Mouse (Mus musculus) MEL (cell line): ENCODE results near the gene Tm4sf1. TPM values are rescaled to one million over a fixed set of nuclear protein-coding genes. Genes with fewer than 3 reads are reported as not detected.

Experiments
- DNase-seq: peaks from one replicate; pipeline ENCODE4 v3.0.0; 2011; ENCODE audit warnings: low read depth, low spot score
- H3K27ac ChIP-seq: 2 replicates; pipeline ENCODE4 v1.5.1; 2012; ENCODE audit warnings: low read depth, mild to moderate bottlenecking, control low read depth, low read length, moderate library complexity; ENCODE audit not compliant: control insufficient read depth
- H3K27me3 ChIP-seq, 2 experiments: fragments of 150-350 bp in 1 of 2; sonication (generic) in 1 of 2; 2 replicates each; pipeline ENCODE4 v1.6.1; 2012; ENCODE audit warnings: low read length in 2 of 2, mild to moderate bottlenecking in 2 of 2, improper control_type of control experiment in 1 of 2, moderate library complexity in 1 of 2; ENCODE audit not compliant: insufficient read depth in 2 of 2, control insufficient read depth in 1 of 2
- H3K36me3 ChIP-seq, 2 experiments: 2 replicates each; pipeline ENCODE4 v1.6.1; 2012 to 2014; ENCODE audit warnings: low read length in 2 of 2, improper control_type of control experiment in 1 of 2, inconsistent platforms in 1 of 2, mild to moderate bottlenecking in 1 of 2; ENCODE audit not compliant: insufficient read depth in 2 of 2, control insufficient read depth in 1 of 2
- H3K4me1 ChIP-seq, 2 experiments: fragments of 150-350 bp in 1 of 2; sonication (generic) in 1 of 2; 2 replicates each; pipeline ENCODE4 v1.6.1; 2012; ENCODE audit warnings: low read length in 2 of 2, improper control_type of control experiment in 1 of 2, mild to moderate bottlenecking in 1 of 2; ENCODE audit not compliant: insufficient read depth in 2 of 2, control insufficient read depth in 1 of 2
- H3K4me3 ChIP-seq, 2 experiments: fragments of 150-350 bp in 1 of 2; sonication (generic) in 1 of 2; 2 replicates each; pipeline ENCODE4 v1.5.1; 2012; ENCODE audit warnings: low read depth in 2 of 2, low read length in 2 of 2, mild to moderate bottlenecking in 2 of 2, moderate library complexity in 2 of 2, control low read depth in 1 of 2, improper control_type of control experiment in 1 of 2; ENCODE audit not compliant: control insufficient read depth in 1 of 2, insufficient read depth in 1 of 2
- H3K79me2 ChIP-seq: 2 replicates; pipeline ENCODE4 v1.6.1; 2012; ENCODE audit warnings: mild to moderate bottlenecking, low read length, moderate library complexity; ENCODE audit not compliant: control insufficient read depth, poor library complexity, insufficient read depth
- H3K9ac ChIP-seq: 2 replicates; pipeline ENCODE4 v1.6.1; 2012; ENCODE audit warnings: low read depth, mild to moderate bottlenecking, control low read depth, low read length, moderate library complexity; ENCODE audit not compliant: control insufficient read depth, poor library complexity, severe bottlenecking
- H3K9me3 ChIP-seq: fragments of 150-350 bp; sonication (generic); replicated peaks from 2 replicates; pipeline ENCODE4 v1.6.1; 2012; ENCODE audit warnings: mild to moderate bottlenecking, low read length, improper control_type of control experiment, moderate library complexity; ENCODE audit not compliant: insufficient read depth
- CHD2 ChIP-seq: IDR thresholded peaks from 2 replicates; pipeline ENCODE4 v1.6.1; 2011; ENCODE audit warnings: low read length, improper control_type of control experiment
- SIN3A ChIP-seq: IDR thresholded peaks from 2 replicates; pipeline ENCODE4 v1.6.1; 2012; ENCODE audit warnings: low read length, improper control_type of control experiment, inconsistent platforms
- polyA plus RNA-seq, 2 experiments: library from polyadenylated mRNA; stranded (reverse) in 1 of 2; unstranded in 1 of 2; fragments of >175 nt in 1 of 2; fragments of >200 nt in 1 of 2; gene quantifications; 2 replicates each; pipeline versions ENCODE4 v1.2.1 to v1.2.4; 2012; ENCODE audit warnings: low replicate concordance in 2 of 2, low read depth in 1 of 2; ENCODE audit not compliant: insufficient read length in 2 of 2, insufficient read depth in 1 of 2, missing spikeins in 1 of 2
- total RNA-seq: library from RNA; depleted of rRNA; stranded (reverse); fragments of 300-350 nt; gene quantifications from 2 replicates; pipeline ENCODE4 v1.2.3, GENCODE M21; 2012; rRNA removed

Tm4sf1 gene
- total and polyA plus RNA-seq, 3 experiments = not detected

- DNase-seq = no peak
- no peak for TF ChIP-seq CHD2
- no peak for TF ChIP-seq SIN3A
- Histone ChIP-seq H3K36me3 (no peaks in the 10 kb centered on the region), H3K4me3 (no peak overlapping the region), H3K9ac (no peak overlapping the region), H3K4me1 (no peaks in the 10 kb centered on the region), H3K9me3 (no peaks in the 10 kb centered on the region), H3K27ac (no peak overlapping the region), H3K27me3 (no peaks in the 10 kb centered on the region), H3K79me2 (no peaks in the 10 kb centered on the region)
Observed at GRCm38 (mm10) chr3:57245242-57245641, 56.5 kb downstream of the Tm4sf1 start.

Other genes with a start within 250 kb of the Tm4sf1 start
- not detected in 2 replicates for gene Tm4sf4, start 123.3 kb upstream of the Tm4sf1 start, total RNA-seq
- not detected for gene Tm4sf4, start 123.3 kb upstream of the Tm4sf1 start, polyA plus RNA-seq